Mouse (Mus musculus): ENCODE data around the gene Fgd5. TPM values are rescaled to one million over a fixed set of nuclear protein-coding genes. Genes with fewer than 3 reads are reported as not detected.
"Not testable (repeated sequence)": the region's sequence is repeated elsewhere in the genome, so short reads cannot be mapped to it uniquely, and the experiment has no call there.

Gene Fgd5
- total RNA-seq, 1 experiment from 2014 or later, result 15.1 TPM

GRCm38 (mm10) chr6:92067146-92067790, 88.6 kb downstream of the Fgd5 start:
- DNase-seq, result peak; percentile 77

DNA sequence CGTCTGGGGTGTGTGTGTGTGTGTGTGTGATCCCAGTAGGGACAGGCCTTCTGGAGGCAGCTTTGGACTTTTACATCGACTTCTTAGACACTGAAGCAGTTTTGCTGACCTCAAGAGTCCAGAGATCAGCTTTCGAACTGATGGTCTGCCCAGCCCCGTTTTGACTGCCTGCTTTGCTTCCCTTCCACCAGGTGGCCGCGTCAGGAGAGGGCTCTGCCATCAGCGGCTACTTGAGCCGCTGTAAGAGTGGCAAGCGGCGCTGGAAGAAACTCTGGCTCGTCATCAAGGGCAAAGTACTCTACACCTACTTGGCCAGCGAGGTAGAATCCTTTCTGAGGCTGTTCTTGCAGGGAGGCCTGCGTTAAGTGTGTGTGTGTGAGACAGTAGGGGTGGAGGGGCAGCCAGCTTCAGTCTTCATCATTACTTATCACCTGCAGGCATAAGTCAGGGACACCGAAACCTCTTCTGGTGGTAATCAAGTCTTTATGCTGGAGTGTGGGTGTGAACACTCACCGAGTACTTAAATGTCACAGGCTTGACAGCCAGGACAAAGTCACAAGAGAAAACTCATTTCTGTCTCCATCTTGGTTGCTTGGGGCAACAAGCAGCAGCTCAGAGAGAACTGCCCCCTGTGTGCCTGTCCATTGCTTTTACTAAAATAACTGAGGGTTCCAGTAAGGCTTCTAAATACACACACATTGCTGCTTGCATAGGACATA, 92.6 kb downstream of the Fgd5 start:
- DNase-seq, result no peak

DNA sequence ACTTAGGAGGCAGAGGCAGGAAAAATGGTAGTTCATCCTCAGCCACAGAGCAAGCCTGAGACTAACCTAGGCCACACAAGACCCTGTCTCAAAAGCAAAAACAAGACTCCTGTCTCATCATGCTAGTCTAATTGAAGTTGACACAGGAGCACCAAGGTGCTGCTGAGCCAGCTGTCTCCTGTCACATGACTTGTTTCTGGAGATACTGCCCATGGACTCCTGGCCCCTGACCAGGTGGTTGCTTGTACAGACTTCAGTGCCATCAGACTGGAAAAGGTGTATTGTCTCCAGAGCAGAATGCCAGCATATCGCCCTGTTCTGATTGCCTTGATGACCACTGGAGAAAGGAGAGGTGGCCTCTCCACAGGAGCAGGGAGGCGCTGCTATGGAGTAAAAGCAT, 102.1 kb downstream of the Fgd5 start:
- no peak for DNase-seq

DNA sequence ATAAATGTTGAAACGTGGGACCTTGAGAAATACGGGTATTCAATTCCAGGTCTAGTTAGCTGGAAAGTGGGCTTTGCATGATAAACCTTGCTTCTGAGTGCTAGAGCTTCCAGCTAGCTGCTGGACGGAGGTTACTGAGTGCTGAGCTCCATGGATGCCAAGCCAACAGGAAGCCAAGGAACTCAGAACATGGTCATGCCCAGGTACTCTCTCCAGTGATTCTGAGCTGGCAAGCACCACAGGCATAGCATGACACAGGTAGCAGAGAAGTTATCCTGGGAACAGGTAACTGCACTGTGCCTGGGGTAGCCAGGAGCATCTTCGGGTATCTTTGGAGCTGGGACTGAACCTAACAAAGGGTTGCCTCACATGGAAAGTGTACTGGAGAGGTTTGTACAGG, 104.1 kb downstream of the Fgd5 start:
- DNase-seq, result no peak

DNA sequence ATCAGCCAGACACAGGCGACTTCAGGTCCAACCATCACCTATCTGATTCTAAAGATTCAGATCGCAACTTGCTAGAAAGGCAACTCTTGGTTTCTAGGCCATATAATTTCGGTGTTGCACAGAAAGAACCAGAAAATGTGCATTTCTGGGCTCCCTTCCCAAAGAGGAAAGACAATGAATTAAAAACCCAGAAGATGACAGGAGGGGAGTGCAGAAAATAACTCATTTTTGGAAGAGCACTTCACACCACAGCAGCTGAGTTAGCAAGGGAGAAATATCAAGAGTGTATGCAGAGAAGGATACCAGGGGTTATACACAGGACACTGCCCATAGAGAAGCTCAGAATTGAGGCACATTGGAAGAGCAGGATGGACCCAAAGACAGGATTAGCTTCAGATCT, 106.3 kb downstream of the Fgd5 start:
- DNase-seq, result no peak

GRCm38 (mm10) chr6:92089141-92089540, 110.5 kb downstream of the Fgd5 start:
- not testable (repeated sequence) for DNase-seq

DNA sequence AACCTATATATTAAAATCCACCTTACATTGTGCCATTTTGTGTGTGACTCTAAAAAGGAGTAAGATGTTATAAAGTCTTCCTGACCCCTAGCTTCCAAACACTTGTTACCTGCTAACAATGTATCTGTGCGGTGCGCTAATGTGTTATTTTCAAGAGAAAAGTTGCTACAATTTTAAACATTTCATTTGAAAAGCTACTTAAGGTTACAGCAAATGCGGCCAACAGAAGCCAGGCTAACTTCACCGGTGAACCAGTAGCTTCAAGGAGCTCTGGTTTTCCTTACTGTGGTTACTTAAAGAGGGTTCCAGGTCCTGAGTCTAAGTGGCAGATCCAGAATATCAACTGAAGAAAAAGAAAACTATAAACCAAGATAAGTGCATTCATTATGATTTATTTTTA, 111.3 kb downstream of the Fgd5 start:
- DNase-seq, result no peak

DNA sequence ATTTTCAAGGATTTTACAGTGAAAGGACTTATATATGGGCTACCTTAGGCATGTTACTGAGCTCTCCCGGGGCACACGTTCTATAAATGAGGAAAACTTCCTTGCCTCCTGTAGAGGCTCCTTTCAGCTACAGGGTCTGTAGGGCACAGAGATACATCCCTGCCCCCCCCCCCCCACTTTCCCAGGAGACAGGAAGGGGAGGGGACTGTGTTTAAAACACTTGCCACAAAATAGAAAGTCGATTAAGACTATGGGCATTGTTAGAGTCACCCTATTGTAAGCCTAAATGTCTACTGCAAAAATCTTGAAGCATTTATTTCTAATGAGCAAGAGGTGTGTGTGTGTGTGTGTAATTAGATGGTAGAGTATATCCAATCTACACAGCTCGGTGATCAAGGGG, 111.8 kb downstream of the Fgd5 start:
- no peak for DNase-seq

- DNase-seq, result peak; percentile 89
Measured at GRCm38 (mm10) chr6:92091130-92091591, 112.5 kb downstream of the Fgd5 start, which contains the start of gene Nr2c2. Nr2c2 (plus strand) TSS chr6:92091390.

- peak; percentile 100 for DNase-seq
Measured at GRCm38 (mm10) chr6:92091767-92092489, 113.2 kb downstream of the Fgd5 start.

GRCm38 (mm10) chr6:92092737-92093136, 114.1 kb downstream of the Fgd5 start:
- DNase-seq, result no peak

DNA sequence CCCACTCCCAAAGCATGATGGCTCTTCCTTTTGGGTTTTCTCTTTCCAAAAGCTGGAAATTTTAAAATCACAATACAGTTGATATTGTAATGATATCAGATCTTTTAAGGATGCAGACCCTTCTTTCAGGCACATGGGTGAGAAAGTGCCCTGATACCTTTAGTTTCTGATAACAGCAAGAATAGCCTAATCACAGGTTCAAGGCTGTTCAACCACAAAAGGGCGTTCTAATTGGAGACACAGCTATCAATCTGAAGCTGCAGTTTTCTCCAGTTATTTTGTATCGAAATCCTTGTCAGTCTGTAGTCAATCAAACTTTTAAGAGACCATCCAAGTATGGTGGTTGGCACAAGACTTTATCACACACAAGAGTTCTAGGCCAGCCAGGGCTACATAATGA, 115.2 kb downstream of the Fgd5 start:
- DNase-seq, result no peak

- no peak for DNase-seq
Measured at GRCm38 (mm10) chr6:92100679-92101360, 122.1 kb downstream of the Fgd5 start.

GRCm38 (mm10) chr6:92124547-92124946, 145.9 kb downstream of the Fgd5 start:
- no peak for DNase-seq

Other genes starting within 250 kb of the Fgd5 start
- 1.4 and 1.9 TPM in 2 replicates for gene Grip2, start 151.6 kb upstream of the Fgd5 start, total RNA-seq (2021)
- gene Ccdc174, start 100.8 kb upstream of the Fgd5 start, total RNA-seq (2021), result 34.7 and 37.6 TPM in 2 replicates
- gene 4930590J08Rik, start 76.1 kb upstream of the Fgd5 start, total RNA-seq (2021), result 1.7 and 1.9 TPM in 2 replicates
- gene Nr2c2, start 112.5 kb downstream of the Fgd5 start, total RNA-seq (2021), result 44.1 and 49.9 TPM in 2 replicates
- gene Mrps25, start 205.2 kb downstream of the Fgd5 start, total RNA-seq (2021), result 48.5 and 55.5 TPM in 2 replicates
- 16.5 and 19.9 TPM in 2 replicates for gene Rbsn, start 236.0 kb downstream of the Fgd5 start, total RNA-seq (2021)